In the genomic region with DNA sequence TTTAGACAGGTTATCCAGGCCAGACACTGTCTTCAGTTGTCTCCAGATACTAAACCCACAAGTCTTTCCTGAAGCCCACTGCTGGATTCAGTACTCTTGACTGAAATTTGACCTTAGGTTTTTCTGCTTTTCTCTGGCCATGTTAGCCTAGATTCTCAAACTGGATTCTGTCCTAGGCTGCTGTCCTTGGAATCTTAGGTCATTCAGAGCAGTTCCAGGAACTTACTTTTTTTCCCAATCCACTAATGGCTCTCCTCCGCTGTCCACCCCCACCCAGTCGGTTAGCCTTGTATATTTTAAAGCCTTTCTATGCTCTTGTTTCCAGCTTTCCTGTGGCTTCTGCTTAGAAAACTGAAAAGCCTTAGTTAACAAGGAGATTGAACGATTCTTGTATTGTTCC, we compare ENCODE assay signal across 18 mouse cellular contexts. TPM values are rescaled to one million over a fixed set of nuclear protein-coding genes. Genes with fewer than 3 reads are reported as not detected.
A peak's percentile ranks its signal among the peaks of the same experiment; 100 is the strongest.
DNase-seq lines count a peak whose midpoint lies in the region; ATAC-seq and TF ChIP-seq lines count a peak whose summit lies in the region.
"Had no signal": no experiment of that assay in that cellular context is flagged by ENCODE, and none has a peak within 500 bp of the region (broad histone marks: within the 10 kb centered on the region; RNA-seq: fewer than 3 reads in every experiment).

No protein-coding gene starts in this region.

- H3K4me1 ChIP-seq in E14TG2a.4 (replicated peaks; ENCODE audit: low read depth, low read length): peaks cover 84% of the 10 kb centered on the region
- no peaks in the 10 kb centered on the region for H3K4me1 ChIP-seq in forebrain, postnatal 0 days (ENCODE audit: insufficient read depth)

- no peak overlapping the region for H3K9ac ChIP-seq in forebrain, postnatal 0 days
- H3K9ac ChIP-seq: hindbrain, embryonic 14.5 days; kidney, embryonic 15.5 days; limb, embryonic 15.5 days; liver, postnatal 0 days; midbrain, embryonic 13.5 days; neural tube, embryonic 13.5 days had no signal

- H3K4me2 ChIP-seq in forebrain, postnatal 0 days (ENCODE audit: low read depth): no peak overlapping the region
- H3K4me2 ChIP-seq: hindbrain, embryonic 14.5 days; kidney, embryonic 15.5 days; limb, embryonic 15.5 days; midbrain, embryonic 13.5 days; neural tube, embryonic 13.5 days had no signal

- H3K27me3 ChIP-seq in E14TG2a.4 (ENCODE audit: insufficient read depth, low read length): no peaks in the 10 kb centered on the region
- H3K27me3 ChIP-seq in forebrain, postnatal 0 days (ENCODE audit: insufficient read depth, low read length): no peaks in the 10 kb centered on the region
- H3K27me3 ChIP-seq: kidney, embryonic 15.5 days; limb, embryonic 15.5 days; midbrain, embryonic 13.5 days; neural tube, embryonic 13.5 days had no signal

- peak overlapping the region; percentile 56 for H3K27ac ChIP-seq in gastrocnemius, adult 2 months
- peak overlapping the region; percentile 53; the same call in 1 of the 2 replicates for H3K27ac ChIP-seq in layer of hippocampus, adult 2 months
- H3K27ac ChIP-seq in forebrain, postnatal 0 days (ENCODE audit: low read depth, low read length): no peak overlapping the region
- H3K27ac ChIP-seq: heart, adult 2 months; hindbrain, embryonic 14.5 days; kidney, embryonic 15.5 days; limb, embryonic 15.5 days; midbrain, embryonic 13.5 days; neural tube, embryonic 13.5 days had no signal

- intact Hi-C loops in gastrocnemius, adult 2 months (cut with DNase I): no loop called here

- H3K9me3 ChIP-seq in E14TG2a.4 (ENCODE audit: low read length): no peaks in the 10 kb centered on the region
- no peaks in the 10 kb centered on the region for H3K9me3 ChIP-seq in forebrain, postnatal 0 days (ENCODE audit: low read length)
- H3K9me3 ChIP-seq: kidney, embryonic 15.5 days; limb, embryonic 15.5 days; midbrain, embryonic 13.5 days; neural tube, embryonic 13.5 days had no signal

- TF ChIP-seq CTCF in gastrocnemius, adult 2 months (IDR thresholded peaks at IDR 0.05): no peak
- no peak for TF ChIP-seq CTCF in layer of hippocampus, adult 2 months (conservative IDR thresholded peaks at IDR 0.05)
- TF ChIP-seq CTCF in E14TG2a.4 (conservative IDR thresholded peaks at IDR 0.05; ENCODE audit: low read length): no peak
- no peak for TF ChIP-seq CTCF in forebrain, postnatal 0 days (IDR thresholded peaks at IDR 0.05; ENCODE audit: low read depth)

- no peak for ATAC-seq in forebrain, postnatal 0 days
- ATAC-seq: liver, postnatal 0 days; midbrain, embryonic 13.5 days had no signal

- 53% methylated on average over 3 of the region's 3 CpGs for WGBS in forebrain, postnatal 0 days

- H3K4me3 ChIP-seq in gastrocnemius, adult 2 months: no peak overlapping the region
- H3K4me3 ChIP-seq in layer of hippocampus, adult 2 months: no peak overlapping the region
- H3K4me3 ChIP-seq in E14TG2a.4 (replicated peaks; ENCODE audit: low read length): 0 out of 2 replicates have a peak overlapping the region, but pooled peaks have one; percentile 7
- H3K4me3 ChIP-seq in forebrain, postnatal 0 days (ENCODE audit: low read depth, low read length): no peak overlapping the region
- H3K4me3 ChIP-seq: heart, adult 2 months; kidney, embryonic 15.5 days; limb, embryonic 15.5 days; midbrain, embryonic 13.5 days; neural tube, embryonic 13.5 days had no signal

- DNase-seq in gastrocnemius, adult 2 months: no peak
- DNase-seq in gastrocnemius, postnatal 25 days: no peak
- DNase-seq in layer of hippocampus, adult 2 months (ENCODE audit: low spot score in 2 of 2): no peak
- no peak for DNase-seq in layer of hippocampus, adult 11-12 months (ENCODE audit: low spot score)
- DNase-seq in ES-CJ7 (ENCODE audit: low read depth, low spot score): peak; percentile 17
- DNase-seq in forebrain, postnatal 0 days: no peak
- DNase-seq: cerebellum, postnatal 36 days; gastrocnemius, postnatal 10 days; heart, adult 2 months; heart, postnatal 14 days; liver, postnatal 0 days; thymus, postnatal 25 days had no signal

- H3K36me3 ChIP-seq in E14TG2a.4 (ENCODE audit: insufficient read depth, low read length): peaks cover 17% of the 10 kb centered on the region; the same call in 1 of the 2 replicates
- H3K36me3 ChIP-seq in forebrain, postnatal 0 days (ENCODE audit: insufficient read depth): peaks cover 15% of the 10 kb centered on the region; the same call in 1 of the 2 replicates

RNA-seq across cellular contexts. Expression of gene Elovl5, which starts 37.8 kb away (rescaled TPM):
- 10 to 100 TPM in 1 of 2 experiments, 1 to 10 TPM in 1; 8.7 to 14.3 TPM for total RNA-seq in gastrocnemius, adult 2 months (2021)
- total RNA-seq in gastrocnemius, postnatal 25 days (2021): 10 to 100 TPM in 1 of 2 experiments, 1 to 10 TPM in 1; 9.3 to 11.8 TPM
- total RNA-seq in layer of hippocampus, adult 2 months (2021): 10 to 100 TPM; 60.4 to 67.3 TPM
- 70.3 and 83.4 TPM in 2 replicates for total RNA-seq in forebrain, postnatal 0 days (2014; rRNA removed)
- 43.2 and 61.1 TPM in 2 replicates for polyA plus RNA-seq in forebrain, postnatal 0 days (2015; fragmentation: Nextera tagmentation; extraction: Ambion mirVana)
